Mouse (Mus musculus): ENCODE data around the gene Creb5. TPM values are rescaled to one million over a fixed set of nuclear protein-coding genes. Genes with fewer than 3 reads are reported as not detected.

Gene Creb5
- polyA plus RNA-seq, 1 experiment from 2014 or later = 5.0 TPM

- Histone ChIP-seq H3K4me2 (replicated peaks) (peak overlapping the region; percentile 5; the same call in 1 of the 2 replicates), H3K4me1 (replicated peaks) (peaks cover 4% of the 10 kb centered on the region; the same call in 1 of the 2 replicates), H3K27me3 (replicated peaks) (no peaks in the 10 kb centered on the region), H3K4me3 (replicated peaks) (no peak overlapping the region), H3K9ac (no peak overlapping the region), H3K27ac (no peak overlapping the region), H3K9me3 (no peaks in the 10 kb centered on the region), H3K36me3 (no peaks in the 10 kb centered on the region)
- ATAC-seq = no peak
- WGBS = 32% methylated on average over 9 of the region's 9 CpGs
These were observed 184.0 kb downstream of the Creb5 start for GRCm38 (mm10) chr6:53470999-53471591.

DNA sequence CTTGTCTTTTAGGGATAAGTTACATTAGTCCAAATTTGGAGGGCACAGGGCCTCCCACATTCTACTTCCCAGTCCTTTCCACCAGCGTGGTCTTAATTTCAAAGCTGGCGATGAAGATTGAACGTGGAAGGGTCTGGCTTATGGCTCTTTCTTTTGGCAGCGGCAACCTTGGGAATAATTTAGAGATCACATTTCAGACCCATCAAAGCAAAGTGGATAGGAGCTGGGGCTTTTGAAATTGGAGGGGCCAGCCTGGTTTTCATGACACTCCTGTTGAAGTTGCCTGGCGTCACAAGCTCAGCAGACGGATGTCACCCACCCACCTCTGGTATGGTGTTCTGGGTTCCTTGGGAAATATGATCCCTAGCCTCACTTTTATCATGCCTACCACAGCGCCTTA is 185.7 kb downstream of the Creb5 start:
- Histone ChIP-seq H3K9ac (no peak overlapping the region), H3K4me1 (replicated peaks) (peaks cover 4% of the 10 kb centered on the region; the same call in 1 of the 2 replicates), H3K4me2 (replicated peaks) (no peak overlapping the region), H3K27me3 (replicated peaks) (no peaks in the 10 kb centered on the region), H3K27ac (no peak overlapping the region), H3K36me3 (no peaks in the 10 kb centered on the region), H3K9me3 (no peaks in the 10 kb centered on the region), H3K4me3 (replicated peaks) (no peak overlapping the region)
- WGBS = 77% methylated on average over 7 of the region's 7 CpGs
- ATAC-seq = no peak

- Histone ChIP-seq H3K9me3 (no peaks in the 10 kb centered on the region), H3K4me1 (replicated peaks) (no peaks in the 10 kb centered on the region), H3K4me3 (replicated peaks) (no peak overlapping the region), H3K27me3 (replicated peaks) (no peaks in the 10 kb centered on the region), H3K27ac (no peak overlapping the region), H3K4me2 (replicated peaks) (no peak overlapping the region), H3K36me3 (no peaks in the 10 kb centered on the region), H3K9ac (no peak overlapping the region)
- ATAC-seq = no peak
- WGBS = 90% methylated on average over 5 of the region's 5 CpGs
These were observed 190.4 kb downstream of the Creb5 start for GRCm38 (mm10) chr6:53477501-53477900.

GRCm38 (mm10) chr6:53490917-53491316 is 203.8 kb downstream of the Creb5 start:
- Histone ChIP-seq H3K4me3 (replicated peaks) (no peak overlapping the region), H3K4me2 (replicated peaks) (no peak overlapping the region), H3K9ac (no peak overlapping the region), H3K27ac (no peak overlapping the region), H3K27me3 (replicated peaks) (no peaks in the 10 kb centered on the region), H3K36me3 (no peaks in the 10 kb centered on the region), H3K4me1 (replicated peaks) (no peaks in the 10 kb centered on the region), H3K9me3 (no peaks in the 10 kb centered on the region)
- ATAC-seq = no peak
- 94% methylated on average over 6 of the region's 6 CpGs for WGBS

DNA sequence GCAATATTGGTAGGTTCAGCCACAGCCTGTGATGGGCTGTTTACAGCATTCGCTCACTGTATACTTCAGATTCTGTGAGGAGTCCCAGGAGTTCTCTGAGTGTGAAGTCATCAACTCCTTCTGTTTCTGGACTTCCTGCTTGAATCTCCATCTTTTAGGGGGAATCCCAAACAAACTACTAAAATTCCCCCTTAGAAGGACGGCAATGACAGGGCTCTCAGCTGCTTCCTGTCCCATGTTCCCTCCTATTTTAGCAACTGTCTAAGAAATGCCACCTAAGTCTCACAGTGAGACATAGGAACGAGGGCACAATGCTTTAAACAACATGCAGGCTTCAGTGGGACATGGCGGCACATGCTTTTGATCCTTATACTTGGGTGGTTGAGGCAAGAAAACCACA is 204.3 kb downstream of the Creb5 start:
- Histone ChIP-seq H3K4me1 (replicated peaks) (0 out of 2 replicates have a peak, but pooled peaks cover under 1% of the 10 kb centered on the region), H3K36me3 (no peaks in the 10 kb centered on the region), H3K4me3 (replicated peaks) (no peak overlapping the region), H3K4me2 (replicated peaks) (no peak overlapping the region), H3K9ac (no peak overlapping the region), H3K27me3 (replicated peaks) (no peaks in the 10 kb centered on the region), H3K9me3 (no peaks in the 10 kb centered on the region), H3K27ac (no peak overlapping the region)
- WGBS = 87% methylated on average over 4 of the region's 4 CpGs
- ATAC-seq = no peak

GRCm38 (mm10) chr6:53493864-53494263 is 206.8 kb downstream of the Creb5 start:
- H3K36me3 ChIP-seq = no peaks in the 10 kb centered on the region
- no peak overlapping the region for H3K9ac ChIP-seq
- no peaks in the 10 kb centered on the region for H3K27me3 ChIP-seq (replicated peaks)
- 32% methylated on average over 5 of the region's 5 CpGs for WGBS
- no peak for ATAC-seq
- H3K9me3 ChIP-seq = no peaks in the 10 kb centered on the region
- H3K4me1 ChIP-seq (replicated peaks) = 0 out of 2 replicates have a peak, but pooled peaks cover 3% of the 10 kb centered on the region
- no peak overlapping the region for H3K4me3 ChIP-seq (replicated peaks)
- no peak overlapping the region for H3K27ac ChIP-seq
- H3K4me2 ChIP-seq (replicated peaks) = no peak overlapping the region

- WGBS = 87% methylated on average over 5 of the region's 5 CpGs
- Histone ChIP-seq H3K4me3 (replicated peaks) (no peak overlapping the region), H3K27ac (no peak overlapping the region), H3K9ac (no peak overlapping the region), H3K4me1 (replicated peaks) (0 out of 2 replicates have a peak, but pooled peaks cover 3% of the 10 kb centered on the region), H3K27me3 (replicated peaks) (no peaks in the 10 kb centered on the region), H3K4me2 (replicated peaks) (no peak overlapping the region), H3K36me3 (no peaks in the 10 kb centered on the region), H3K9me3 (no peaks in the 10 kb centered on the region)
- ATAC-seq = no peak
These were observed 208.6 kb downstream of the Creb5 start for GRCm38 (mm10) chr6:53495667-53496066.

GRCm38 (mm10) chr6:53496325-53496753 is 209.3 kb downstream of the Creb5 start:
- 65% methylated on average over 4 of the region's 4 CpGs for WGBS

GRCm38 (mm10) chr6:53497904-53498536 is 210.9 kb downstream of the Creb5 start:
- H3K27ac ChIP-seq = no peak overlapping the region
- H3K36me3 ChIP-seq = no peaks in the 10 kb centered on the region
- 0 out of 2 replicates have a peak, but pooled peaks cover 3% of the 10 kb centered on the region for H3K4me1 ChIP-seq (replicated peaks)
- no peak for ATAC-seq
- WGBS = 74% methylated on average over 10 of the region's 10 CpGs
- H3K9ac ChIP-seq = no peak overlapping the region
- H3K9me3 ChIP-seq = no peaks in the 10 kb centered on the region
- no peak overlapping the region for H3K4me2 ChIP-seq (replicated peaks)
- no peak overlapping the region for H3K4me3 ChIP-seq (replicated peaks)
- H3K27me3 ChIP-seq (replicated peaks) = no peaks in the 10 kb centered on the region

More at GRCm38 (mm10) chr6:53496325-53496753, 209.3 kb downstream of the Creb5 start:
- Histone ChIP-seq H3K36me3 (no peaks in the 10 kb centered on the region), H3K4me1 (replicated peaks) (0 out of 2 replicates have a peak, but pooled peaks cover 3% of the 10 kb centered on the region), H3K9ac (no peak overlapping the region), H3K4me3 (replicated peaks) (no peak overlapping the region), H3K27ac (no peak overlapping the region), H3K9me3 (no peaks in the 10 kb centered on the region), H3K27me3 (replicated peaks) (no peaks in the 10 kb centered on the region), H3K4me2 (replicated peaks) (no peak overlapping the region)
- ATAC-seq = no peak

GRCm38 (mm10) chr6:53499621-53500295 is 212.7 kb downstream of the Creb5 start:
- H3K27ac ChIP-seq = no peak overlapping the region
- no peak overlapping the region for H3K4me2 ChIP-seq (replicated peaks)
- no peak overlapping the region for H3K4me3 ChIP-seq (replicated peaks)
- H3K9ac ChIP-seq = no peak overlapping the region
- H3K27me3 ChIP-seq (replicated peaks) = no peaks in the 10 kb centered on the region
- H3K4me1 ChIP-seq (replicated peaks) = 0 out of 2 replicates have a peak, but pooled peaks cover 3% of the 10 kb centered on the region
- ATAC-seq = no peak
- no peaks in the 10 kb centered on the region for H3K9me3 ChIP-seq
- H3K36me3 ChIP-seq = no peaks in the 10 kb centered on the region
- WGBS = 83% methylated on average over 8 of the region's 8 CpGs

DNA sequence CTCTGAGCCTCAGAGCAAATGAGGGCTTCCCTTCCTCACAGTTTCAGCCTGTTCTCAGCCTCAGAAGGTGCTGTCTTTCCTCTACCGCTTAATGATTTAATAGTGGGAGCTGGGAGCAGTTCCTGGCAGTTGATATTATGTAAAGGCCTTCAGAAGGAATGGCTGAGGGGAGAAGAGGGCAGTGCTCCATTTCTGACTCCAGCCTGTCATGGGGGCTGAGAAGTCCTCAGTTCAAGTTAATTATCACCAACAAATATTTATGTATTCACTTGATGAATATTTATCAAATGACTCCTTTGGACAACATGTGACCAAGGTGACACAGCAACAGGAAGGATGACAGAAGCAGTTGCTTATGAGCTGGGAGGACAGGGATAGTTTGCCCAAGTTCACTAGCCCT is 214.2 kb downstream of the Creb5 start:
- no peaks in the 10 kb centered on the region for H3K27me3 ChIP-seq (replicated peaks)
- ATAC-seq = no peak
- no peak overlapping the region for H3K27ac ChIP-seq
- 0 out of 2 replicates have a peak, but pooled peaks cover 3% of the 10 kb centered on the region for H3K4me1 ChIP-seq (replicated peaks)
- H3K36me3 ChIP-seq = no peaks in the 10 kb centered on the region
- H3K9me3 ChIP-seq = no peaks in the 10 kb centered on the region
- no peak overlapping the region for H3K4me2 ChIP-seq (replicated peaks)
- H3K4me3 ChIP-seq (replicated peaks) = no peak overlapping the region
- WGBS = 72% methylated on average over 1 of the region's 1 CpGs
- no peak overlapping the region for H3K9ac ChIP-seq

DNA sequence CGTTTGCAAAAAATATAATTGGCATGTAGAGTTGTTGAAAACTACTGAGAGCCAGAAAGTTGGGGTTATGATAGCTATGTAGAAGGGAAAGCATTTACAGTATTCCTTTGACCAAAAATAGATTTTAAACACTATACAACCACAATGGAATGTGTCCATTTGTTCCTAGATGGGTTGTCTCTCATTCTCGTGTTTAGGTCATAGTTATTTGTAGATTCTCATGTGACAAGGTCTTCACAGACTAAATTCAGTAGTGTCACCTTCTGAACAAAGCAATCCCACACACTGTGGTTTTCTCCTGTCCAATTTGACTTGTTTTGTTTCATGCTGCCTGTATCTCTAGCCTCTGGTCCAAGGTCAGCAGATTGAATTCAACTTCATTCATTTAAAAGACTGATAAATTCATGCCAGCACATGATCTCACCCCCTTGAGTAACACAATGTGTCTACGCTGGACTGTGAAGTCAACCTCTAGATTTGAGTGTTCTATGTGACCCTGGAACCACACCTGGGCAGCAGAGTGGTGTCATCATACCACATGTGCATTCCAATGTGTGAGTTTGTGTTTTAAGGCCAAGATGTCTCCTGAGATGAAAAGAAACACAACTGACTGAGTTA is 220.0 kb downstream of the Creb5 start:
- Histone ChIP-seq H3K27me3 (replicated peaks) (no peaks in the 10 kb centered on the region), H3K9me3 (no peaks in the 10 kb centered on the region), H3K4me2 (replicated peaks) (no peak overlapping the region), H3K4me1 (replicated peaks) (no peaks in the 10 kb centered on the region), H3K36me3 (no peaks in the 10 kb centered on the region), H3K27ac (no peak overlapping the region), H3K4me3 (replicated peaks) (no peak overlapping the region), H3K9ac (no peak overlapping the region)
- 73% methylated on average over 3 of the region's 3 CpGs for WGBS
- no peak for ATAC-seq
